Mouse (Mus musculus): ENCODE measurements at regions not wholly inside any gene's neighbourhood (a gene's known extent, or its start where the extent isn't known, plus 50 kb on each side); places are given as distances from the start of the nearest gene placed in this dataset.

DNA sequence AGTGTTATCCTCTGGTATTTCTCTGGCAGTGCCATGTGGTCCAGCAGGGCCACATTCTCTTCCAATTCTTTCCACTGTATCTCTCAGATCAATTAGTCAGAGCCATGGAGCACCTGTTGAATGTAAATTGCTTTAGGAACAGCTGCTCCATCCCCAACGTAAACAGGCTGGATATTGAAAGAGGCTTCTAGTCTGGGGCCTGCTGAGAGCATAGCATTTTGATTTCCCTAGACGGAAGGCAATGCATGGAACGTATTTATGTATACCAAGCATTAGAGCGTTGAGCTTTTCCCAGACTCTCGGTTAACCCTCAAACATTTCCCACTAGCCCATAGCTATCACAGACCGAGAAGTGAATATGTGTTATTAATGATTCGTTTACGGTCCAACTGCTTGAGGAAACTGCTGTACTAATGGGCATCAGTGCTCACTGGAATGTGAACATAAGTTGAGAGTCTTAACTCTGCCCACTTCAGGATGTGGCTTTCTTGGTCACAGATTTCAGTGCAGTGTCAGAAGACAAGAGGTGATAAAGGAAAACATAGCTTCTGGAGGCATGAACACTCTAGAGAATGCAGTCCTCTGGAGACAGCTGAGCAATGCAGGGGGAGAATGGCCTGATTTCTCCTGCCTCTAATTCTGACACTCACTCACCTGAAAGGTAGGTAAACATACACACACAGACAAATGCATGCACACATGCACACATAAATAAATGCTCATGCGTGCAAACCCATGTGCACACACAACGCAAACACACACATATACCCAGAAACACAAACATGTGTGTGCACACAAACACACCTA, 86.8 kb downstream of the Rchy1 start:
- WGBS (ENCODE audit: insufficient replicate concordance) = 57% methylated on average over 10 of the region's 10 CpGs
- TF ChIP-seq CTCF (IDR thresholded peaks at IDR 0.05; ENCODE audit: low read depth) = no peak
- no peak for TF ChIP-seq EP300 (IDR thresholded peaks at IDR 0.05; ENCODE audit: low read depth)
- no peaks in the 10 kb centered on the region for H3K36me3 ChIP-seq (replicated peaks; ENCODE audit: control insufficient read depth, insufficient read depth, low read depth)
- H3K9me3 ChIP-seq (ENCODE audit: control insufficient read depth, low read length) = no peaks in the 10 kb centered on the region
- no peak overlapping the region for H3K4me2 ChIP-seq (ENCODE audit: low read depth)
- H3K27ac ChIP-seq = no peak overlapping the region
- no peaks in the 10 kb centered on the region for H3K27me3 ChIP-seq (ENCODE audit: control insufficient read depth, insufficient read depth, low read length)
- no peak for ATAC-seq (ENCODE audit: insufficient read depth)
- peaks cover 0 to 3% of the 10 kb centered on the region in 2 experiments; a peak in 1 of 4 replicates for H3K4me1 ChIP-seq (replicated peaks; ENCODE audit: control insufficient read depth in 2 of 2, insufficient read depth in 2 of 2, low read length in 1 of 2)
- no peak overlapping the region for H3K4me3 ChIP-seq (ENCODE audit: insufficient read depth in 1 of 2, low read depth in 2 of 2, low read length in 2 of 2)
- no peak for DNase-seq (ENCODE audit: low read depth in 3 of 3, low spot score in 3 of 3)
- no peak overlapping the region for H3K9ac ChIP-seq (replicated peaks)

DNA sequence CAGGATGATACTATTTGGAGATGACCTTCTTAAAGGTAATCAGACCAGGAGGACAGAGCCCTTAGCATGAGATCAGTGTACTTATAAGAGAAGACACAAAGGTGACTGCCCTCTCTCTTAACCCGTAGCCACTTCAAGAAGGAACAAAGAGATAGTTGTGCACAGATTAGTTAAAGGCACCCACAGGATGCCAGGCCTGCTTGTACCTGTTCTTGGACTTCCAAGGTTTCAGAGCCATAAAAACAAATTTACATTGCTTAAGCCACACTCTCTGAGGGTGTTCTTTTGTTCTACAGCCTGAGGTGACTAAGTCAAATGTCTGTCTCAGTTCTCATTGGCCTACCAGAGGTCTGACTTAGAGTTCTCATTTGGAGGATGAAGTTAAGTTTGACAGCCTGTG, 90.1 kb downstream of the Rchy1 start:
- no peak overlapping the region for H3K4me2 ChIP-seq (ENCODE audit: low read depth)

DNA sequence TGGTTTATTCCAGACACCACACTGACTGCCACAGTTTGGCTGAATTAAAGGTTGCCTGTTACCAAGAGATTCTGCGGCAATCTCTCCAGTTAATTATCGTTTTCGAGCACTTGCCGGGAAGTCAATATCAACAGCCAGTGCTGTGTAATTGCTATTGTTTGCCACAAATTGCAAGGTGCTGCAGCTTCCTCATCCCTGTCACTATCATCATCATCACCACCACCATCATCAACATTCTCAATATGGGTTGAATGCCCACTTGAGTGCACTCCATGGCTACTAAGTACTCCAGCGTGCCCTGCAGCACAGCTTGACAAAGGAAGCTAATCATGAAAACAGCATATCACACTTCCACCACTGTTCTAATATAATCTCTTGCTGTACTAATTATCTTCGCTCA, 93.1 kb downstream of the Rchy1 start:
- Histone ChIP-seq H3K4me3 (ENCODE audit: insufficient read depth in 1 of 2, low read depth in 2 of 2, low read length in 2 of 2) (no peak overlapping the region), H3K27me3 (ENCODE audit: control insufficient read depth, insufficient read depth, low read length) (no peaks in the 10 kb centered on the region), H3K9ac (replicated peaks) (no peak overlapping the region), H3K27ac (no peak overlapping the region), H3K4me1 (replicated peaks; ENCODE audit: control insufficient read depth in 2 of 2, insufficient read depth in 2 of 2, low read length in 1 of 2) (peaks cover 8 to 9% of the 10 kb centered on the region in 2 experiments; a peak in 3 of 4 replicates), H3K9me3 (ENCODE audit: control insufficient read depth, low read length) (no peaks in the 10 kb centered on the region), H3K36me3 (replicated peaks; ENCODE audit: control insufficient read depth, insufficient read depth, low read depth) (no peaks in the 10 kb centered on the region), H3K4me2 (ENCODE audit: low read depth) (no peak overlapping the region)
- ATAC-seq (ENCODE audit: insufficient read depth) (no peak), DNase-seq (ENCODE audit: low read depth in 3 of 3, low spot score in 3 of 3) (no peak)
- no peak for TF ChIP-seq CTCF (IDR thresholded peaks at IDR 0.05; ENCODE audit: low read depth)
- TF ChIP-seq EP300 (IDR thresholded peaks at IDR 0.05; ENCODE audit: low read depth) = no peak
- 68% methylated on average over 6 of the region's 6 CpGs for WGBS (ENCODE audit: insufficient replicate concordance)

More for the DNA sequence above, 90.1 kb downstream of the Rchy1 start:
- DNase-seq (ENCODE audit: low read depth in 3 of 3, low spot score in 3 of 3) = no peak
- Histone ChIP-seq H3K36me3 (replicated peaks; ENCODE audit: control insufficient read depth, insufficient read depth, low read depth) (no peaks in the 10 kb centered on the region), H3K9ac (replicated peaks) (no peak overlapping the region), H3K4me1 (replicated peaks; ENCODE audit: control insufficient read depth in 2 of 2, insufficient read depth in 2 of 2, low read length in 1 of 2) (peaks cover 0 to 3% of the 10 kb centered on the region in 2 experiments; a peak in 1 of 4 replicates), H3K27ac (no peak overlapping the region), H3K4me3 (ENCODE audit: insufficient read depth in 1 of 2, low read depth in 2 of 2, low read length in 2 of 2) (no peak overlapping the region), H3K27me3 (ENCODE audit: control insufficient read depth, insufficient read depth, low read length) (no peaks in the 10 kb centered on the region), H3K9me3 (ENCODE audit: control insufficient read depth, low read length) (no peaks in the 10 kb centered on the region)
- 46% methylated on average over 1 of the region's 1 CpGs for WGBS (ENCODE audit: insufficient replicate concordance)
- TF ChIP-seq EP300 (IDR thresholded peaks at IDR 0.05; ENCODE audit: low read depth) = no peak
- TF ChIP-seq CTCF (IDR thresholded peaks at IDR 0.05; ENCODE audit: low read depth) = no peak
- no peak for ATAC-seq (ENCODE audit: insufficient read depth)

- no peak overlapping the region for H3K4me2 ChIP-seq (ENCODE audit: low read depth)
- 58% methylated on average over 3 of the region's 3 CpGs for WGBS (ENCODE audit: insufficient replicate concordance)
- no peak overlapping the region for H3K27ac ChIP-seq
- no peaks in the 10 kb centered on the region for H3K36me3 ChIP-seq (replicated peaks; ENCODE audit: control insufficient read depth, insufficient read depth, low read depth)
- peaks cover 8 to 10% of the 10 kb centered on the region in 2 experiments; a peak in 3 of 4 replicates for H3K4me1 ChIP-seq (replicated peaks; ENCODE audit: control insufficient read depth in 2 of 2, insufficient read depth in 2 of 2, low read length in 1 of 2)
- DNase-seq (ENCODE audit: low read depth in 3 of 3, low spot score in 3 of 3) = no peak
- H3K27me3 ChIP-seq (ENCODE audit: control insufficient read depth, insufficient read depth, low read length) = no peaks in the 10 kb centered on the region
- H3K9me3 ChIP-seq (ENCODE audit: control insufficient read depth, low read length) = no peaks in the 10 kb centered on the region
- H3K9ac ChIP-seq (replicated peaks) = no peak overlapping the region
- no peak overlapping the region for H3K4me3 ChIP-seq (ENCODE audit: insufficient read depth in 1 of 2, low read depth in 2 of 2, low read length in 2 of 2)
- TF ChIP-seq EP300 (IDR thresholded peaks at IDR 0.05; ENCODE audit: low read depth) (no peak), CTCF (IDR thresholded peaks at IDR 0.05; ENCODE audit: low read depth) (no peak)
- ATAC-seq (ENCODE audit: insufficient read depth) = no peak
These were observed 96.7 kb downstream of the Rchy1 start for GRCm38 (mm10) chr5:91866184-91866583.

DNA sequence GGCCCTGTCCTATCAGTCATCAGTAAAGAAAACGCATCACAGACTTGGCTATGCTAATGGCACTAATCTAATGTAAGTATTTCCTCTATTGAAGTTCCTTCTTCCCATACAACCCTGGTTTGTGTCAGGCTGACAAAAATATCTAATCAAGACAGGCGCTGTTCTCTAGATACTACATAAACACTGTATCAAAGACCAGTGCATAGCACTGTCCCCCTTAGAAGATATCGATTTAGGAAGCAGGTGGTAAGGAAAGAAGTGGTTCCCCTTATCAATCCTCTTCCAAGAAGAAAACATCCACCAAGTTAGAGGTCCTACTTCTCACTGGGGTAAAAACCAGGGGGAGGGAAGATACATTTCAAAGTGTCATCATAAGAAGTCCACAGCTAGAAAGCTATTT, 97.5 kb downstream of the Rchy1 start:
- DNase-seq (ENCODE audit: low read depth in 3 of 3, low spot score in 3 of 3) (no peak), ATAC-seq (ENCODE audit: insufficient read depth) (peak; percentile 55; the same call in 1 of the 2 replicates)
- 11% methylated on average over 3 of the region's 3 CpGs for WGBS (ENCODE audit: insufficient replicate concordance)
- TF ChIP-seq CTCF (IDR thresholded peaks at IDR 0.05; ENCODE audit: low read depth) (no peak), EP300 (IDR thresholded peaks at IDR 0.05; ENCODE audit: low read depth) (no peak)
- Histone ChIP-seq H3K27ac (no peak overlapping the region), H3K9ac (replicated peaks) (no peak overlapping the region), H3K4me1 (replicated peaks; ENCODE audit: control insufficient read depth in 2 of 2, insufficient read depth in 2 of 2, low read length in 1 of 2) (peaks cover 8 to 10% of the 10 kb centered on the region in 2 experiments; a peak in 3 of 4 replicates), H3K4me3 (ENCODE audit: insufficient read depth in 1 of 2, low read depth in 2 of 2, low read length in 2 of 2) (no peak overlapping the region), H3K4me2 (ENCODE audit: low read depth) (no peak overlapping the region), H3K9me3 (ENCODE audit: control insufficient read depth, low read length) (no peaks in the 10 kb centered on the region), H3K36me3 (replicated peaks; ENCODE audit: control insufficient read depth, insufficient read depth, low read depth) (no peaks in the 10 kb centered on the region), H3K27me3 (ENCODE audit: control insufficient read depth, insufficient read depth, low read length) (no peaks in the 10 kb centered on the region)
